Mouse (Mus musculus) midbrain, embryonic 15.5 days (tissue): ENCODE measurements at regions not wholly inside any gene's neighbourhood (a gene's known extent, or its start where the extent isn't known, plus 50 kb on each side); places are given as distances from the start of the nearest gene placed in this dataset.

Source experiments
- ATAC-seq: fragments of 200-750 bp; cut with Nextera tagmentation; replicated peaks from 2 replicates; pipeline ENCODE4 v1.8.0; 2017; ENCODE audit warnings: moderate TSS enrichment
- H3K27ac ChIP-seq: fragments of 300-500 bp; sonication (generic); 2 replicates; pipeline ENCODE4 v1.5.1; 2015; ENCODE audit warnings: mild to moderate bottlenecking, inconsistent platforms
- H3K27me3 ChIP-seq: fragments of 300-500 bp; sonication (generic); replicated peaks from 2 replicates; pipeline ENCODE4 v1.6.1; 2015; ENCODE audit warnings: inconsistent platforms
- H3K36me3 ChIP-seq: fragments of 300-500 bp; sonication (generic); replicated peaks from 2 replicates; pipeline ENCODE4 v1.6.1; 2015; ENCODE audit warnings: inconsistent platforms
- H3K4me1 ChIP-seq: fragments of 300-500 bp; sonication (generic); 2 replicates; pipeline ENCODE4 v1.6.1; 2015; ENCODE audit warnings: inconsistent platforms
- H3K4me2 ChIP-seq: fragments of 300-500 bp; sonication (generic); 2 replicates; pipeline ENCODE4 v1.6.1; 2015; ENCODE audit warnings: inconsistent platforms, mild to moderate bottlenecking, moderate library complexity
- H3K4me3 ChIP-seq: fragments of 300-500 bp; sonication (generic); 2 replicates; pipeline ENCODE4 v1.5.1; 2015; ENCODE audit warnings: mild to moderate bottlenecking, inconsistent platforms
- H3K9ac ChIP-seq: fragments of 300-500 bp; sonication (generic); 2 replicates; pipeline ENCODE4 v1.6.1; 2015; ENCODE audit warnings: mild to moderate bottlenecking, inconsistent platforms
- H3K9me3 ChIP-seq: fragments of 300-500 bp; sonication (generic); 2 replicates; pipeline ENCODE4 v1.6.1; 2016; ENCODE audit warnings: inconsistent platforms
- WGBS: fragments of 180-500 bp; shearing (Covaris S2); methylation state at CpG from one replicate; pipeline ENCODE4 v1.1.7; 2015; ENCODE audit warnings: mixed read lengths; 5-methylcytosine and 5-hydroxymethylcytosine counted together

DNA sequence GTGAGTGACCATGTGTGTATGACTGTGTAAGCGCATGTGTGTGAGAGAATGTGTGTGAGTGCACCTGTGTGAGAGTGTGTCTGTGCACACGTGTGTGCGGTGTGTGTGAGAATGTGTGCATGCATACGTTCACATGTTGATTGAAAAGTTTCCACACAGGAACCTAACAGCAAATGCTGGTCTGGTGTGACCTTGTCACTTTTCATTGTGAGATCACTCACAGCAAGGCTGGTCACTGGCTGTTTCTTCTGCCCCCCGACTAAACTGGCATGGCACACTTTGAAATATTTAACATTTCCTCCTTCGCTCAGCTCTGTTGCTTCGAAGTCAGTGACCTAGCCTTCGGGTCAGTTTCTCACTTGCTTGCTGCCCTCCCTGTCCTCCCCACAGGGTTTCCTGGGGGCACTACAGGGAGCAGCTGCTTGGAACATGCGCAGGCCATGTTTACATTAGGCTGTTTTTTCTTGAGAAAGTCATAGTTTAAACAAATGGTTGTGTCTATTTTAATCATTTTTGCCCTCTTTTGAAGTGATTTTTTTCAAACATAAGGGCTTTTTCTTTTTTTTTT, 121.1 kb upstream of the Hmga2 start:
- Histone ChIP-seq H3K4me3 (no peak overlapping the region), H3K36me3 (no peaks in the 10 kb centered on the region), H3K4me1 (no peaks in the 10 kb centered on the region), H3K27me3 (no peaks in the 10 kb centered on the region), H3K27ac (no peak overlapping the region), H3K9ac (no peak overlapping the region), H3K4me2 (no peak overlapping the region), H3K9me3 (no peaks in the 10 kb centered on the region; the same call in 1 of the 2 replicates)
- 75% methylated on average over 9 of the region's 9 CpGs for WGBS
- ATAC-seq, result no peak

DNA sequence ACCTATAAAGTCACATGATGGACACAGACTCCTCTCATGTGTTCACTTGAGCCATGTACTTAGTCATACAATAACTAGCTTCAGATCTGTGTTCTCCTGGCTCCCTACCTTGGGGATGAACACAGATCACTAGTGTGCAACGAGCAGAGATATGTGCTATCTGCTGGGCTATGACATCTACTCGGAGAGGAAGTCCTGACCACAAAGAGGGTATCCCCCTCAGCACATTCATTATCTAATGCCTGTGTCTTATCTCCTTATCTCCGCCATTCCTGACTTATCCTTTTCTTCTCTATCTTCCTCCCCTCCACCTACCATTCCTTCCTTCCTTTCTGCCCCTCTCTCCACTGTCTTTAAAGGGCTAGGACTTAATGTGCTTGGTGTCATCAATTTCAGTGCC, 118.9 kb upstream of the Hmga2 start:
- Histone ChIP-seq H3K36me3 (no peaks in the 10 kb centered on the region), H3K9me3 (no peaks in the 10 kb centered on the region; the same call in 1 of the 2 replicates), H3K4me1 (no peaks in the 10 kb centered on the region), H3K27ac (no peak overlapping the region), H3K4me3 (no peak overlapping the region), H3K27me3 (no peaks in the 10 kb centered on the region), H3K4me2 (no peak overlapping the region), H3K9ac (no peak overlapping the region)
- ATAC-seq, result no peak
- 97% methylated on average over 3 of the region's 3 CpGs for WGBS

DNA sequence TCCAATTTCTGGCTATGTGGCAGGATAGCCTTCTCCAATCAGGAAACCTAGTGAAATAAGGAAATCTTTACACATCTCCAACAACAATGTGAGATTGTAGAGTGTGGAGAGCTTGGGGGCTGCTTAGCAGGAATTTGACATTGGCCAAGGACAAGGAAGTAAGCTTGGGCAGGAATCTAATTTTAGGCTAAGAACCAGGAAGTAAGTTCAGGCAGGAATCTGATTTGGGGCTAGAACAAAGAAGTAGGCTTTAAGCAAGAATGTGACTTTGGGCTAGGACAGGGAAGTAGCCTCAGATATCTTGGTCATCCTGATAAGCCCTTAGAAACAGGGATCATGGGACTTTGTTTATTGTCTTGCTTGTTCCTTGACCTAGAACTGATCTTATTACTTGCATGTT, 117.6 kb upstream of the Hmga2 start:
- no peaks in the 10 kb centered on the region for H3K27me3 ChIP-seq
- H3K4me3 ChIP-seq, result no peak overlapping the region
- ATAC-seq, result no peak
- no peaks in the 10 kb centered on the region for H3K36me3 ChIP-seq
- no peak overlapping the region for H3K4me2 ChIP-seq
- H3K27ac ChIP-seq, result no peak overlapping the region
- H3K9me3 ChIP-seq, result no peaks in the 10 kb centered on the region; the same call in 1 of the 2 replicates
- no peaks in the 10 kb centered on the region for H3K4me1 ChIP-seq
- no peak overlapping the region for H3K9ac ChIP-seq

DNA sequence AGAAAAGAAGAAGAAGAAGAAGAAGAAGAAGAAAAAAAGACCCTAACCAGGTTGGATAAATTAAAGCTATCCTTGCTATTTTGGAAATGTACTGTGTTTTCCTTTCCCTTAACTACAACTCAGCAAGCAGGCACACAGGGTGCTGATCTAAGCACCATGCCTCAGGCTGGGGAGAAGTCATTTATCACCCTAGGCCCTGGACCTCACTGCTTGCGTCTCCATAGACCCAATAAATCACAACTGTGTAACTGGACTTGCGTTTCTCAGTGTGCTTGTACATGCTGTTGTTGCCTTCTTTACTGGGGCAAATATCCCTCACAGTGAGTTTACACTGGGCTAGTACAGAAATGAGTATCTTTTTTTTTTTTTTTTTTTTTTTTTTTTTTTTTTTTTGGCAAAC, 113.4 kb upstream of the Hmga2 start:
- H3K4me1 ChIP-seq, result no peaks in the 10 kb centered on the region
- no peak overlapping the region for H3K4me3 ChIP-seq
- ATAC-seq, result no peak
- no peak overlapping the region for H3K4me2 ChIP-seq
- WGBS, result 92% methylated on average over 2 of the region's 2 CpGs
- H3K9me3 ChIP-seq, result no peaks in the 10 kb centered on the region; the same call in 1 of the 2 replicates
- H3K36me3 ChIP-seq, result no peaks in the 10 kb centered on the region
- no peaks in the 10 kb centered on the region for H3K27me3 ChIP-seq
- no peak overlapping the region for H3K9ac ChIP-seq
- no peak overlapping the region for H3K27ac ChIP-seq

DNA sequence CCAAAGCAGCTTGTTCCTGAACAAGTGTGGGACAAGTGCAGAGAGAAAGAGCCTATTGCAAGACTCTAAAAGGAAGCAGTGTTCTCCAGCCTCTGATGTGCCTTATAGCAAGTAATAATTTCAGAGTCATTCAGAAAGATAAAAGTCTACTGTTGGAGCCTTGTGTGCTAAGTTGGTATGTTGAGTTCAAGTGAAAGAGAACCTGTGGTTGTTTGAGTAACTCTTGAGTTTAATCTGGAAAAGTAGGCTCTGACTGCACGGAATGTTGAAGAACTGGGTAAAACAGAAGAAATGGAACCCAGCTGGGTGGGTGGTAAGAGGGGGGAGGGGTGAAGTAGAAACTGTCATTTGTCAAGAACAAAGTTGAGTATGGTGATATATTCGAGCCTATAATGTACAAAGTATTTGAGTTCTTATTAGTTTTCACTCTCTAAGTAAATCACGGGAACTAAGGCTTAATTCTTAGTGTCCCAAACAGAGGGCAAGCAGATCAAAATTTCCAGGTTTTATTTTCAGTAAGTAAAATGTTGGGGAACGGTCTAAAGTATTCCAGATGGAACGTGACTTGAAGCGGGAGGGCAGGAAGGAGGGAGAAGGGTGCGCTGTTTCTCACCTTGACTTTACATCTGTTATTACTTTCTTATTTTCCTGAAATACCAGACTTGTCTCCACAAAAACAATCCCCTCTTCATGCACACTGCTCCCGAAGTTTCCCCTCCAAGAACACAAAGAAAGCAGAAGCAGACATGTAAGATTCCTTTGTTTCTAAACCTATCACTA, 111.8 kb upstream of the Hmga2 start:
- Histone ChIP-seq H3K27ac (no peak overlapping the region), H3K9ac (no peak overlapping the region), H3K4me3 (no peak overlapping the region), H3K4me2 (no peak overlapping the region), H3K36me3 (no peaks in the 10 kb centered on the region), H3K9me3 (no peaks in the 10 kb centered on the region), H3K27me3 (no peaks in the 10 kb centered on the region), H3K4me1 (no peaks in the 10 kb centered on the region)
- ATAC-seq, result no peak
- 84% methylated on average over 8 of the region's 8 CpGs for WGBS

DNA sequence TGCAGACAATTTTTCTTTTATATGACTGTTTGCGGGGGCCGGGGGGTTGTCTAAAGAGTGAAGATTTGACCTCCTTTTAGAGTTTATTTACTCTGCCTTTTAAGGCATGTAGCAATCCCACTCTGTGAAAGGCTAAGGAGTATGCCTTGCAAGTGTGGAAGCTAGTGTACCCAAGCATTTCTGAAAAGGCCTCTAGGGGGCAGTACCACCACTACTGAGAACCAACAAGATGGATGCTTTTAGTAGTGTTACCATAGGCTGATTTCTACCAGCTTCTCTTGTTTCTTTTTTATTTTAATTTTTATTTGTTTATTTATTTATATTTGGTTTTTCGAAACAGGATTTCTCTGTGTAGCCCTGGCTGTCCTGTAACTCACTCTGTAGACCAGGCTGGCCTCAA, 110.9 kb upstream of the Hmga2 start:
- 78% methylated on average over 3 of the region's 3 CpGs for WGBS
- ATAC-seq, result no peak
- Histone ChIP-seq H3K4me2 (no peak overlapping the region), H3K27ac (no peak overlapping the region), H3K4me1 (no peaks in the 10 kb centered on the region), H3K36me3 (no peaks in the 10 kb centered on the region), H3K4me3 (no peak overlapping the region), H3K9me3 (no peaks in the 10 kb centered on the region), H3K9ac (no peak overlapping the region), H3K27me3 (no peaks in the 10 kb centered on the region)

DNA sequence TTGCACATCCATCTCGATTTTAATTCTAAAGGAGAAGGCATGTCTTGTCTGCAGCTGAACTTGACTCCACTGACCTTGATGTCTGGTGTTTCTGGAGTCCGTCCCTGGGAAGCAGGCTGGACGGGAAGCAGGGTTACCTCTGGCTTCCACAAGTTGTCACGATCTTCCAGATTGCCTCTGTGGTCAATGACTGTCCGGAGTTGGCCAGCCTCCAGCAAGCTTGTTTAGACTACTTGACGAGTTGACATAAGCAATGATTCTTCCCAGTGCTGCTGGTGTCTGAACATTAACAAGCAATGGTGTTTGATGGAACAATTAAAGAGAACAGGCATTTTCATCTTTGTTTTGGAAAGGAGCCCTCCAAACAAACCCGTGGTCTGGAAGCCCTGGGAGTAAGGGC, 106.2 kb upstream of the Hmga2 start:
- H3K4me1 ChIP-seq, result 0 out of 2 replicates have a peak, but pooled peaks cover 4% of the 10 kb centered on the region
- no peaks in the 10 kb centered on the region for H3K36me3 ChIP-seq
- H3K27me3 ChIP-seq, result no peaks in the 10 kb centered on the region
- no peak for ATAC-seq
- no peaks in the 10 kb centered on the region for H3K9me3 ChIP-seq
- H3K9ac ChIP-seq, result no peak overlapping the region
- 66% methylated on average over 7 of the region's 7 CpGs for WGBS
- H3K4me3 ChIP-seq, result no peak overlapping the region
- H3K4me2 ChIP-seq, result no peak overlapping the region
- no peak overlapping the region for H3K27ac ChIP-seq

DNA sequence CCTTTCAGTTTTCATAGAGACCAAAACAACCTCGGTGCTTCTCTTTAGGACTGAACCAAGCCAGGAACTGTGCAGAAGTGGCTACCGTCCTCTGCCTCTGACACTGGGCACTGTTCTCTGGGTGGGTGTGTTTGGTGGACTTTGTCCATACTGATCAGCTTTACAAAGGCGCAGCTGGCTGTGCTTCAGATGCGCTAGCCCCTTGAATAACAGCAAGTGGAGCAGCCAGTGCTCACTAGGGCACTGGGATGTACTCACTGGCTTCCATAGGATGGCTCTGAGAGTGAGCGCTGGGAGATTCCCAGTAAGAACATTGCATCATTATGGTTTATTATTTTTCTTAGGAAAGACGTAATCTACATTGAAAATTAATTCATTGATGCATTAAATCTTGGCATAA, 105.3 kb upstream of the Hmga2 start:
- ATAC-seq, result peak; percentile 42; the same call in 1 of the 2 replicates
- WGBS, result 51% methylated on average over 6 of the region's 6 CpGs
- H3K9ac ChIP-seq, result no peak overlapping the region

DNA sequence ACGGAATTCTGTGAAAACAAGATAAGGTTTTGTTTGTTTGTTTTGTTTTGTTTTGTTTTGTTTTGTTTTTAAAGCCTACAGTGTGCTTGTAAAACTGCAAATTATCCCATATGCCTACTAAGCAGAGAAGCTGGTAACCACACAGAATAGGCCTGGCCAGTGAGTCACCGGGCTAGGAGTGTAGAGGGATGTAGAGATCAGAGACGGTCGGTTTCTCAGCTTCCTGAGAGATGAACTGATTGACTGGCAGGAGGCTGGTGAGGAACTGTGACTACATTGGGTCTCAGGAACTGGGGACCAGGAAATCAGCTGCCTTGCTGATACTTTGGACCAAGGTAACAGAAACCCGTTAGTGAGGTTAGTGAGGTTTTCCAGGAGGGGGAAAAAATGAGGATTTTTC, 100.6 kb upstream of the Hmga2 start:
- ATAC-seq, result no peak
- no peaks in the 10 kb centered on the region for H3K9me3 ChIP-seq
- WGBS, result 69% methylated on average over 5 of the region's 5 CpGs
- no peak overlapping the region for H3K9ac ChIP-seq
- 0 out of 2 replicates have a peak, but pooled peaks cover under 1% of the 10 kb centered on the region for H3K4me1 ChIP-seq
- H3K36me3 ChIP-seq, result no peaks in the 10 kb centered on the region
- no peak overlapping the region for H3K27ac ChIP-seq
- no peak overlapping the region for H3K4me2 ChIP-seq
- H3K4me3 ChIP-seq, result no peak overlapping the region
- H3K27me3 ChIP-seq, result no peaks in the 10 kb centered on the region; the same call in 1 of the 2 replicates

More for the DNA sequence above, 105.3 kb upstream of the Hmga2 start:
- Histone ChIP-seq H3K27ac (no peak overlapping the region), H3K4me1 (0 out of 2 replicates have a peak, but pooled peaks cover 4% of the 10 kb centered on the region), H3K4me2 (no peak overlapping the region), H3K27me3 (no peaks in the 10 kb centered on the region), H3K9me3 (no peaks in the 10 kb centered on the region), H3K36me3 (no peaks in the 10 kb centered on the region), H3K4me3 (no peak overlapping the region)

DNA sequence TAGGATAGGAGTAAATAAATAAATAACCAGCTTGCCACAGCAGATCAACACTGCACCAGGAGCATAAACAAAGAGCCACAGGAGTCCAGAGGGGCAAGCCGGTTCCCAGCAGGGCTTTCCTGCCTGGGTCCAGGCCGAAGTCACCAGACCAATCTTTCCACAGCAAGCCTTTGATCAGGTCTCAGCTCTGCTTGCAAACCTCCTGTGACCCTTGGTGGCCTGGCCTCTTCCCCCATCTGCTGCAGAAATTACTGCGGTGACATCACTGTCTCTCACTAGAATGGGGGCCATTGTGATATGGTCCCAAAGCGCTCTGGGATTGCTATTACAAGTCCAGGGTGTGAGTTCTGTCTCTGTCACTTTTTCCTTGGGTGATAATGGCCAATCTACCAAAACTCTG, 99.9 kb upstream of the Hmga2 start:
- H3K27me3 ChIP-seq, result no peaks in the 10 kb centered on the region; the same call in 1 of the 2 replicates
- H3K9me3 ChIP-seq, result no peaks in the 10 kb centered on the region
- no peak overlapping the region for H3K4me2 ChIP-seq
- H3K4me1 ChIP-seq, result no peaks in the 10 kb centered on the region
- WGBS, result 38% methylated on average over 4 of the region's 4 CpGs
- no peak overlapping the region for H3K4me3 ChIP-seq
- no peak overlapping the region for H3K9ac ChIP-seq
- no peak for ATAC-seq
- no peaks in the 10 kb centered on the region for H3K36me3 ChIP-seq
- no peak overlapping the region for H3K27ac ChIP-seq

DNA sequence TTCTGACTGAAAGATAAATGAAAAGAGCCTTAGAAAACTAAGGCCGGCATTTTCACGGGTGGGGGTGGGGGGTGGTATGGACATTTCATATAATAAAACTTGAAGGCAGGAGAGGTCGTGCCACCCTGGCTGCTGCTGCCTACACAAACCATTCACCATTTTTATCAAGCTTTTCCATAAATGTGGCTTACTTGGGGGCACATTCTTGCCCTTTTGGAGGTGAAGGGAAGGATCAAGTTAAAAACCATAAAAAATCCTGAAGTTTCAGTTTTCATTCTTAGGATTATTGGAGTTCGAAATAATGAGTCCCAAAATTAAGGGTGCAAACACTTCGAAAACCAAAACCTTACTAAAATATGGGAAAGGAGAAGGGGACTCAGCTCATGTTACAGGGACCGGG, 95.1 kb upstream of the Hmga2 start:
- Histone ChIP-seq H3K27ac (no peak overlapping the region), H3K9ac (no peak overlapping the region), H3K4me3 (no peak overlapping the region), H3K4me1 (no peaks in the 10 kb centered on the region), H3K36me3 (no peaks in the 10 kb centered on the region), H3K9me3 (no peaks in the 10 kb centered on the region), H3K27me3 (no peaks in the 10 kb centered on the region; the same call in 1 of the 2 replicates), H3K4me2 (no peak overlapping the region)
- 33% methylated on average over 6 of the region's 6 CpGs for WGBS
- no peak for ATAC-seq

DNA sequence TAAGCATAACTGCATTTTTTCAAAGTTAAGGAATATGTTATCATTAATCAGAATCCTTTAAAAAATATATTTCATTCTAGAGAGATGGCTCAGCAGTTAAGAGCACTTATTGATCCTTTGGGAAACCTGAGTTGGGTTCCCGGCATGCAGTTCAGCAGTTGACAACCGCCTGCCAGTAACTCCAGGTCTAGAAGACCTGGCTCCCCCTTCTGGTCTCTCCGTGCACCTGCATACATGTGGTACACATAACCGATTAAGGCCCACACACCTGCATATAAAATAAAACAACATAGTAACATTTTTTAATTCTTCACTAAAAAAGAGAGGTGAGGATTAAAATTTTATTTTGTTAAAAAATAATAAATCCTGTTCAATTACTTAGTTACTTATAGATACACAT, 89.7 kb upstream of the Hmga2 start:
- H3K9me3 ChIP-seq, result no peaks in the 10 kb centered on the region
- ATAC-seq, result no peak
- no peak overlapping the region for H3K9ac ChIP-seq
- no peaks in the 10 kb centered on the region for H3K27me3 ChIP-seq
- H3K27ac ChIP-seq, result no peak overlapping the region
- H3K36me3 ChIP-seq, result no peaks in the 10 kb centered on the region
- H3K4me3 ChIP-seq, result no peak overlapping the region
- H3K4me2 ChIP-seq, result no peak overlapping the region
- WGBS, result 94% methylated on average over 4 of the region's 4 CpGs
- H3K4me1 ChIP-seq, result peaks cover 8% of the 10 kb centered on the region; the same call in 1 of the 2 replicates

DNA sequence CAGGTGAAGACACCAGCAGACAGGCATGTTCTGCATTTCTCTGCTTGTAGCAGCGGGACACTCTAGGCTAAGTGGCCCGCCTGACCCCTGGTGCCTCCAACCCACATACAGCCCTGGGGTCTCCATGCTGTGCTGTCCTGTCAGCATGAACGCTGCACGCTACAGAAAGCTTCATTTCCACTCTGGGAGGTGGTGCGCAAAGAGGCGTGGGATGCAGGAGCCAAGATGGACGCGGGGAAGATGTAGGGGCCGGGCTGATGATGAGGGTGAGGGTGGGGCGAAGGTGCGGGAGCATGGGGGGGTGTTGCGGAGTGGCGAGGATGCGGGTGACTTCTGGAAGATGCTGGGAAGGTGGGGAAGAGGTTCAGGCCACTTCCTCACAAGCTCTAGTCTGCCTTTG, 88.6 kb upstream of the Hmga2 start:
- Histone ChIP-seq H3K4me2 (peak overlapping the region; percentile 44), H3K4me1 (peaks cover 8% of the 10 kb centered on the region; the same call in 1 of the 2 replicates), H3K27ac (no peak overlapping the region), H3K9me3 (no peaks in the 10 kb centered on the region), H3K36me3 (no peaks in the 10 kb centered on the region), H3K9ac (peak overlapping the region; percentile 17; the same call in 1 of the 2 replicates), H3K27me3 (no peaks in the 10 kb centered on the region), H3K4me3 (0 out of 2 replicates have a peak overlapping the region, but pooled peaks have one; percentile 13)
- 18% methylated on average over 14 of the region's 14 CpGs for WGBS
- ATAC-seq, result no peak
